Mouse (Mus musculus): ENCODE results near the gene Cbr2. TPM values are rescaled to one million over a fixed set of nuclear protein-coding genes. Genes with fewer than 3 reads are reported as not detected.
A peak's percentile ranks its signal among the peaks of the same experiment; 100 is the strongest.
"Not testable (repeated sequence)": the region's sequence is repeated elsewhere in the genome, so short reads cannot be mapped to it uniquely, and the experiment has no call there.

Gene Cbr2
- total RNA-seq, 4 experiments from 2014 or later: 9.3 to 24.0 (median 12.9) TPM

DNA sequence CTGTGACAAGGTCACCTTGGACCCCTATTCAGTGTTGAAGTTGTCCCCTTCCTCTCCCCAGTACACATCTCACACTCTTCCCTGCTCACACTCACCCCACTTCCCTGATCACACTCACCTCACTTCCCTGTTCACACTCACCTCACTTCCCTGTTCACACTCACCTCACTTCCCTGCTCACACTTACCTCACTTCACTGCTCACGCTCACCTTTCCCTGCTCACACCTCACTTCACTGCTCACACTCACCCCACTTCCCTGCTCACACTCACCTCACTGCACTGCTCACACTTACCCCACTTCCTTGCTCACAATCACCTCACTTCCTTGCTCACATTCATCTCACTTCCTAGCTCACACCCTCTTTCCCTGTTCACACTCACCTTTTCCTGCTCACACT lies 519 bp downstream of the Cbr2 start:
- DNase-seq (ENCODE audit: low spot score): no peak

DNA sequence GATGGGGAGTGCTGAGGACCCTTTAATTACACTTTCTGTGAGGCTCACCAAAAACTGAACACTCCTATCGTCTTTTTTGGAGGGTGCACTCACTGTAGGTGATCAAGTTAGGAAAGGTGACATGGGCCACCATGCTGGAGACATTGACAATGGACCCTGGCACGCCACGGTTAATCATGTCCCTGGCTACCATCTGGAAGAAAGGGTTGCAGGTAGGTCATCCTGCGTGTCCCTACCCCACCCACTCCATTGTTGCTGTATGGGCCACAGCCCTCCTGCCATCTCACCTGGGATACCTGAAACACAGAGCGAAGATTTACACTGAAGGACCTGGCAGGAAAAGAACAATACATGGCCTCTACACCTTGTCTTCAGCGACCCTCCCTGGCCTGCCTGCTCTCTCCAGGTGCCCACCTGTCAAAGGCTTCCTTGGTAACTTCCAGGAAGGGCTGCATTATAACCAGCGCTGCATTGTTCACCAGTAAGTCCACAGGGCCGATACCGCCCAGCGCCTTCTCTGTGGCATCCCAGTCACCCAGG lies 1.5 kb downstream of the Cbr2 start:
- no peak for DNase-seq (ENCODE audit: low spot score)

DNA sequence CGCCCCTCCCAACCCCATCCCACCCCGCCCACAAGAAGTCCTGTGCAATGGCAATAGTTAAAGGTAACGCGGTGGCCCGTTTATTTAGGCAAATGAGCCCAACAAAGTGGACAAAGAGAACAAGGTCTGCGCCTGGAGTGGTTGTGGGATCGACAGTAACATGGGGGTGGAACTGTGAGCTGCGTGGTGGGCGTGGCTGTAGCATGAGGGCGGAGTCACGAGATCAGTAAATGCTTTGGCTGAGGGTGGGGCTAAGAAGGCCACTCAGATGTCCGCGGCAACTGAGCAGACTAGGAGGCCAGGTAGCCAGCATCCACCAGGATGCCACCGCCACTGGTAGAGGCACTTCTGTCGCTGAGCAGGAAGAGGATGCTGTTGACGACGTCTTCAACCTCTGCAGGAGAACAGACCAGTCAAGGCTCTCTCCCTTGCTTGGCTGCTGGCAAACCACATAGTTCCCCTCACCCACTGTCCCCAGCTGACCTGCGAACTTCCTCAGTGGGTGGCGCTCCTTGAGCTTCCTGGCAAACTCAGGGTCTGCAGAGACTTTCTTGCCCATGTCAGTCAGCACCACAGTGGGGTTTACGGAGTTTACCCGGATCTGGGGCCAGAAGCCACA lies 2.4 kb downstream of the Cbr2 start:
- DNase-seq (ENCODE audit: low spot score): not testable (repeated sequence)

DNA sequence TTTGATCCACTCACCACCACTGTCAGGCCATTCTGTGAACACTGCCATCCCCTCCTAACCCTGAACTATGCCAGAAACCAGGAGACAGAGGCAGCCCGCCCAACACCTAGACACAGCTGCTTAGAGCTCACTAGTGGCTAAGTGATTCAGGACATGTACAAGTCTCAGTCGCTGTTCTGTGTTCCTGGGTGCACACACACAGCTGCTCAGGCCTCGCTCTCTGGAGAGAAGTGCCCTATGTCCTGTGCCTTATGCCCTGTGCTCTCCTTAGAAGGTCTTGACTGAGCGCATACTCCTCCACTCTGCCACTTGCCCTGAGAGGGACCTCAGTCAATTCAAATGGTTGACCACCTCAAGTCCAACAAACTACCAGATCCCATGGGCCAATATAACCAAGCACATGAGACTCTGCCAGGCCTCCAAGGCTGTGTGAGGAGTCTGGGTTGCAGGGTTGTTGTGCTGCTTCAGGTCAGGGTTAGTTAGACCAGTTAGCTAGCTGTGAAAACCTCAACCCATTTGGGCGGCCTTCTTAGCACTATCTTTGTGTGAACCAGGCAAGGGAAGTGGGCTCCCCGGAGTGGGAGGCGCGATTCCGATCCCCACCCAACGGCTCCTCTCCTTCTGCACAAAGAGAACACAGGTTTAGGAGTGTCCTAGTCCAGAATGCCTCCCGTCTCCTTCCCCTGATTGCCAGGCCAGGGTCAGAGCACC lies 3.2 kb downstream of the Cbr2 start:
- no peak for DNase-seq (ENCODE audit: low spot score)

DNA sequence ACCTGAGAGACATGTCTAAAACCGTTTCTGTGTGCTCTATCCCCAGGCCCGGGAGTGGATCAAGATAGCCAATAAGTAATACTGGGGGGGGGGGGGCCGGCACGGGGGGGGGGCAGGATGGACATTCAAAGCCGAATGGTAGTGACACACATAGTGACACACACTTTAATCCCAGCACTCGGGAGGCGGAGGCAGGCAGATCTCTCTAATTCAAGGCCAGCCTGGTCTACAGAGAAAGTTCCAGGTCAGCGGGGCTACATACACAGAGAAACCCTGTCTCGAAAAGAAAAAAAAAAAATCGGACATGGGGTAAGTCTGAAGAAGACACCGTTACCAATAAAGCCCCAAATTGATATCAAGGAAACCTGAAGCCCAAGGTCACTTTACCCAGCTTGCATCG lies 4.3 kb downstream of the Cbr2 start:
- no peak for DNase-seq (ENCODE audit: low spot score)

DNA sequence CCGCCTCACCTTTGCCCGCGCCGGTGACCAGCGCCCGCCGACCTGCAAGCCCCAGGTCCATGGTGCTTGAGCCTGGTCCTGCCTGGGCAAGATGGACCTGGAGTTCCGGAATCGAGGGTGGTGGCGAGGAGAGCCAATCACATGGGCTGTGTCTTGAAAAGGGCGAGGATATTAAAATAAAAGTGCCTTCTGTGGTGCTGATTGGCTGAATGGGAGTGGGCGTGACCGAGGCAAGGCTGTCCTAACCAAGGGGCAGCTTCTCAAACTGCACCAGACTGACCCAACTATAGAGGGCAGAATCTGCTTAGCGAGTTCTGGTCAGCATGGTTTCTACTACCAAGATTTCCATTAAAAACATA lies 4.8 kb downstream of the Cbr2 start, which contains the start of gene Dcxr:
TSS of gene Dcxr (minus strand) at position 113 of the 359 bp plus-strand sequence.
- peak; percentile 93 for DNase-seq (ENCODE audit: low spot score)

DNA sequence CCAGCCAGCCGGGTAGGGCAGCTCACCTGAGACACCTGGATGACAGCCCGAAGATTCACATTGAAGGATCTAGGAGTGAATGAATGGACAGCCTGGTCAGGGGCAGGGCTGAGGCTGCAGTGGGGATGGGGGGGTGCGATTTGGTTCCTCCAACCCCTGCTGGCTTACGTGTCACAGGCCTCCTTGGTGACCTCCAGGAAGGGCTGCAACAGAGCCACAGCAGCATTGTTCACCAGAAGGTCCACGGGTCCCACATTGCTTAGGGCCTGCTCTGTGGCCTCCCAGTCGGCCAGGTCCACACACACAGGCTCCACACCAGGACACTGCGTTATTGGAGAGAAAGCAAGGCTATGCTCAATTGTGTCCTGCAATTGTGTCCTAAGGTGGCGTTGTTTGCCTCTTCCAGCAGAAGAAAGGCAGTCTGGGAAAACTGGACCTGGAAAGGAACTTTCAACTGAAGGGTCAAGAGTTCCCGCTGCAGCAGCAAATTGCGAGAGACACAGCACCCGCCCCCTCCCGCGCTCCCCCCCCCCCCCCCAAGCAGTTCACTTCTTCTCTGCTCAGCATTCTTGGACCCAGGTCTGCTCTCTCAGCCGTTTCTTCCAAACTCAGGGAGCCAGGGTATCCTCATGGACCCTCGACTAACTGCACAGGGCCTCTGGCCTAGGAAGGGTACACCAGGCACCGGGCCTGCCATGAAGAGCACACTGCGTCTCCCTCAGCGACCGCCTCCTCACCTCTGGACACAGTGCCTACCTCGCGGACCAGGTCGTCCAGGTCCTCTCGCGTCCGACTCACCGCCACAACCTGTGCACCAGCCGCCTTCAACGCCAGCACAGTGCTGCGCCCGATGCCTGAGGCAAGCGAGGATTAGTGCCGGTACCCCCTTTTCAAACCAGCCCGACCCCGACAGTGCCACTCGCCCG lies 5.4 kb downstream of the Cbr2 start:
- no peak for DNase-seq (ENCODE audit: low spot score)

DNA sequence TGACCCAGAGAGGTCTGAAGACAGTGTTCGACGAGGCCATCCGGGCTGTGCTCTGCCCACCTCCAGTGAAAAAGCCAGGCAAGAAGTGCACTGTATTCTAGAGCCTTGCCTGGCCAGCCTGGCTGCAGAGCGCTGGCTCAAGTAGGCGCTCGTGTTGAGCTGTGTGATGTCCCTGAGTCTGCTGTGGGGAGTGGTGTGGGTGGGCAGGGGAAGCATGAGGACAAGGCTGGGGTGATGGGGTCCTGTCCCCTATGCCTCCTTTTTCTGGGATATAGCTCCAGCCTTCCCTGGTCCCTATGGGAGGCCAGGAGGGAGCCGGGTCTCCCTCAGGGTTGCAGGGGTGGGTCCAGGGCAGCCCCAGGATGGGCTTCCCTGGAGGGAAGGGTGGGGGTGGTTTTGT lies 8.4 kb downstream of the Cbr2 start:
- DNase-seq (ENCODE audit: low spot score): no peak

DNA sequence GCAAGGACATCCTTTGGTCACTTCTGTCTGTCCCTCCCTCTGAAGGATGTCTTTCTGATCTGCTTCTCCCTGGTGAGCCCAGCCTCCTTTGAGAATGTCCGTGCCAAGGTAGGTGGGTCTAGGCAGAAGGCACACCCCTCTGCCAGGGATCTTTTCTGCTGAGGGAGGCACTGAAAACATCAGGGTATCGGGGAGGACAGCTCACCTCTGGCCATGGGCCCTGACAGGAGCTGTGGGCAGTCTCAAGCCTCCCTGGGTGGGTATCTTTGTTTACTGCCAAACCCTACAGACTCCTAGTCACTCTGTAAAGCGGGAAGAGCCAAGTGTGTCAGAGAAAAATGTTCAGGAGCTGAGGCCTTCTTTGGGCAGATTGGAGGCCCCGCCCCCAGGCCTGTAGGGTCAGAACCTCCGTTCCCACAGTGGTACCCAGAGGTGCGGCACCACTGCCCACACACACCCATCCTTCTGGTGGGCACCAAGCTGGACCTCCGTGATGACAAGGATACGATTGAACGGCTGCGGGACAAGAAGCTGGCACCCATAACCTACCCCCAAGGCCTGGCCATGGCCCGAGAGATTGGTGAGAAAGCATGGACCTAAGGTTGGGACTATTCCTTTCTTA lies 9.0 kb downstream of the Cbr2 start:
- no peak for DNase-seq (ENCODE audit: low spot score)

DNA sequence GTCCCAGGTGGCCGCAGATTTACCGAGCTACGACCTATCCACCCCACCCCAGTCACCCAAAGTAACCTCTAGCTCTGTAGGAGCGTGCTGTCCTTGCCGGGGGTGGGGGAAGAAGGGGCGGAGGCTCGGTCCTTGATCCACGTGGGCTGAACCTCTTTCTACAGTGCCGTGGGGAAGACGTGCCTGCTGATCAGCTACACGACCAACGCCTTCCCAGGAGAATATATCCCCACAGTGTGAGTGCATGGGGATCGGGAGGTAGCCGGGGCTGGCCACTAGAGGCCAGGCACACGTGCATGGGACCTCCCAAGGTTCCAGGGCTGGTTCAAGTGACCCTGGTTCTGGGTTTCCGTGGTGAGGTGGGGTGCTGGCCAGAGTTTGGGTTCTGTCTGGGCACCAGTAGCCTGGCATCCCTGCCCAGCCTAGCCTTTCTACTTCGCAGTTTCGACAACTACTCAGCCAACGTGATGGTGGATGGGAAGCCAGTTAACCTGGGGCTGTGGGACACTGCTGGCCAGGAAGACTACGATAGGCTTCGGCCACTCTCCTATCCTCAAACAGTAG lies 9.8 kb downstream of the Cbr2 start:
- no peak for DNase-seq (ENCODE audit: low spot score)

DNA sequence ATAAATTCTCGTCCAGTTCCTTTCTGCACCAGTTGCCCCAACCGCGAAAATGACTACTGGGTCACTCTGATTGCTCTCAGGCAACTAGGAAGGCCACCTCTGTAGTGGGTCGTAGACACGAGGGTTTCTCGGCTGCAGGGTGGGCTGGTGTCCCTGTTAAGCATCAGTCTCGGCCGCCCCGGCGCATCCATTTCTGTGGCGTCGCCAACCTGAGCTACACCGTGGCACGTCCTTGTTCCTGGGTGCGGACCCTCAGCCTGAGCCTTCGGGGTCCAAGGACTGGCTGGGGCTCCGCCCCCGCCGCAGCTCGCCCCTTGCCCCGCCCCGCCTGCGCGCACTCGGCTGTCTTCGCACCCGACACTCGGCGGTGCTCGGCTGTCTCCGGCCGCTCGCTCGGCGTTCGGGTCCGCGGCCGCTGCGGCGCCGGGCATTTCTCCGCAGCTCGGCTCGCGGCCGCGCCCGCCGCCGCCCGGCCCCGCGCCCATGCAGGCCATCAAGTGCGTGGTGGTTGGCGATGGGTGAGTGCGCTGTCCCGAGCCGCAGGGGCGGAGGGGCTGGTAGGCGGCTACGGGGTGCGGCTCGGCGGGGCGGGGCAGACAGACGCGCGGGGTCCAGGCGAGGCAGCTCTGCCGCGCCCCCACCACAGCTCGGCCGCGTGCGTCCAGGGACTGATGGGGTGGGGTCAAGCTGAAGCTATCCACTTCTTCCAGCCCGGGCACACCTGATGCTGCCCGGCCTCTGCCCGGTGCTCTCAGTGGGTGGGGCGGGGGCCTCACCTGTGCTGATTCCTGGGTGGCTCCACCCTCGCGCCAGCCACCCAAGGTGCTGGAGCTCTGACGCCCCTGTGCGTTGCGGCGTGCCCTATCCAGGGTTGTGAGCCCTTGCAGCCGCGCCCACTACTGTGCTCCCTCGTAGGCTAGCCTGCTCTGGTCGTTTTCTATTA lies 10.5 kb downstream of the Cbr2 start, which contains the start of gene Rac3:
TSS of gene Rac3 (plus strand) at position 347 of the 943 bp plus-strand sequence.
- DNase-seq (ENCODE audit: low spot score): no peak

DNA sequence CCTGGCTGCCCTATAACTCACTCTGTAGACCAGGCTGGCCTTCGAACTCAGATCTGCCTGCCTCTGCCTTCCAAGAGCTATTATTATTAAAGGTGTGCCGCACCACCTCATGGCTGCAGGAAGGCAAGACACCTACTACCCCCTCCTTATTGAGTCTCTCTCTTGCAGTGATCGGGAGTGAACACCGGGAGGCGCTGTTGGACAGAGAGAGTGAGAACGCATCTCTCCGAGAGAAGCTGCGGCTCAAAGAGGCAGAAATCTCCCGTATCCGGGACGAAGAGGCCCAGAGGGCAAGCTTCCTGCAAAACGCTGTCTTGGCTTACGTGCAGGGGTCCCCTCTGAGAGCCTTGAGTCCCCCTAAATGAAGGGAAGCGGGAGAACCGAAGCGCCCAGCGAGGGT lies 11.5 kb downstream of the Cbr2 start:
- peak; percentile 87 for DNase-seq (ENCODE audit: low spot score)

DNA sequence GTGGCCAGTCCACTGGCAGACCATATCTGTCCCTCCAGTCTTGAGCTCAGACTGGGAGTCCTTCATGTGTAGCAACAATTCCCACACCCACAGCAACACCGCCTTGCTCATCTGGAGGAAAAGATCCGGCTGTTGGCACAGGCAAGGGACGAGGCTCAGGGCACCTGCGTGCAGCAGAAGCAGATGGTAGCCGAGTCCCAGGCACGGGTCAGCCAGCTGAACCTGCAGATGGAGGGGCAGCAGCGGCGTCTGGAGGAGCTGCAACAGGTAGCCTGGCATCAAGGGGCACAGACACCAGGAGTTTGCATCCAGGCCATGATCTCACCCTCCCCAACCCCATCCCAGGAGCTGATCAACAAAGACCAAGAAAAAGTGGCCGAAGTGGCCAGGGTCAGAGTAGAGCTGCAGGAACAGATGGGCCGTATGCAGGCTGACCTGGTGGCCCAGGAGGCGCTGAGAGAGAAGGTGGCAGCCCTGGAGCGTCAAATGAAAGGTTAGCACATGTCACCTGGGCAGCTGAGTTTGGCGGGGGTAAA lies 12.0 kb downstream of the Cbr2 start:
- no peak for DNase-seq (ENCODE audit: low spot score)

DNA sequence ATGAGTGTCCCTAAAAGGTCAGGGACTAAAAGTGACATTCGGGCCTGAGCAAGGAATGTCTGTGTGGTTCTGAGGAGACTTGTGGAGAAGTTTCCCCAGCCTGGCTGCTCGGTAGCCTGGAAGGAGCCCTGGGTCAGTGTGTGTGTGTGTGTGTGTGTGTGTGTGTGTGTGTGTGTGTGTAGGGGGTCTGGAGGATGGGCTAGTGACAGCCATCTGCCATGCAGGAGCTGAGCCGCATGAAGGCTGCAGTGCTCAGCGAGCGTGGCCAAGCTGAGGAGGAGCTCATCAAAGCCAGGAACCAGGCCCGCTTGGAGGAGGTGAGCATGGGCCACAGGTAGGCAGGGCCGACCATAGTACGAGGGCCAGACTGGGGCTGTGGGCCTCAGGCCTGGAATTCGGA lies 12.7 kb downstream of the Cbr2 start:
- DNase-seq (ENCODE audit: low spot score): no peak

DNA sequence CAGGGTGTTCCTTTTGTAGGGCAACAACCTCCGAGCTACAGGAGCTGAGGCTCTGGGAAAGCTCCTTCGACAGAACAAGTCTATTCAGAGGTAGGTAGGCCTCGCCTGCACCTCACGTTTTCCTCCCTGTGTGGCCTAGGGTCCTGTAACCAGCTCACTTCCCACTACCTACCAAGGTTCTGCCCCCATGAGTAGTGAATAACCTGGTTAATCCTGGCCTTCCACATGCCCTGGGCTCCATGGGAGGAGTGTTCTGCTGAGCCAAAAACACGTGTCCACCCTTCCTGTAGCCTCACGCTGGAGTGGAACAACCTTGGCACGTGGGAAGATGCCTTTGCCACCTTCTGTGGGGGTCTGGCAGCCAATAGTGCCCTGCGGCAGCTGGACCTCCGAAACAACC lies 16.8 kb downstream of the Cbr2 start:
- no peak for DNase-seq (ENCODE audit: low spot score)

DNA sequence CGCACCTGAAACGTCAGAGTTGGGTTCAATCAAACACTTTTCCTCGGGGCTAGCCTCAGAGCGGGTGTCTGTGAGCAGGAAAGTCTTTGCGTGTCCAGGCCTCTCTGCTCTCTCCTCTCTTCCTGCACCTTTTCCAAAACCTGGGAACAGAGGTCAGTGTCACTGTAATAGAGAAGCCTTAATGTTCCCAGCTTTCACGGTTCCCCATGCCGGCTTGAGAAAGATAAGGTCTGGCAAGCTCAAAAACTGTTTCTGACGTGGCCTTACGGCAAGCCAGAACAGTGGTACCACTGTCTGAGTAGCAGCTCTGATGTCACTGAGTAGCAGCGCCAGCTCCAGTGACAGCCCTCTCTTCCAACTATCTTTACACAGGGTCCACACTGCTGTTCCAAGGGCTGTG lies 17.4 kb downstream of the Cbr2 start:
- no peak for DNase-seq (ENCODE audit: low spot score)

DNA sequence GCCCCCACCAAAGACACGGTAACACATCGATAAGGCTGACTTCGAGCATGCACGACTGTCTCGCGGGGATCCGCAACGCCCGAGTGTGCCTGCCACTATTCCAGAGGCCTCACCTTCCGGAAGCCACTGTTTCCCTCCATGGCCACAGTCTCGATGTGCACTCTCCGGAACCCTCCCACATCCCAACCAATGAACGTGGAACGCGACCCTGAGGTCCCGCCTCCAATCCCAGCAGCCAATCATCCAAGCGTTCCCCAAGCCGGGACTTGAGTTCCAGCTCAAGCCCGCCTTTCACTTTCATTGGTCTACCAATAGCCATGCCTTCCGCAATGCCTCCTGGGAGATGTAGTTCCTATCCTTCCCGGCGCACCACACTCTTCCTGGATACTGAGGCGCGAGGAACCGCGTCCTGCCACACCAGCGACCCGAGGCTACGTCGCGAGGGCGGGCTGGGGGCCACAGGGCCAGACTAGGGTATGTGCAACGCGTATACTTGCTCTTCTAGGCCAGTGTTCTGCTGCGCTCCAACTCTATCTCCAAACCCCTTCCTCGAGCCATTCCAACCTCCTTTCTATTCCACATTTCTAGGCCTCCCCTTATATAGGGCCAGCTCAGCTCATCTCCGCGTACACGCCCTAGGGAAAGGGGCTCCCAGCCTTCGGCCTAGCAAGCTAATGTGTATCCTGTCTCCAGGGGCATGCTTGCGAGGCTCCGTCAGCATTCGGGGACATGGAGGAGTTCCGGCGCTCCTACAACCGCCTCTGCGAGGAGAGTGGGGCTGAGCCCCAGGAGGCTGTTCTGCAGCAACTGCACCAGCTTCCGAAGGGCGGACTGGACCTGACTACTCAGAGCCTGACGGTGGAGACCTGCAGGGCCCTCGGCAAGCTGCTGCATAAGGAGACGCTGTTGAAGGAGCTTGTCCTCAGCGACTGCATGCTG lies 18.1 kb downstream of the Cbr2 start, which contains the start of the genes Cenpx and Lrrc45:
TSS of gene Cenpx (minus strand) at position 159 of the 939 bp plus-strand sequence.
TSS of gene Lrrc45 (plus strand) at position 346 of the 939 bp plus-strand sequence.
- DNase-seq (ENCODE audit: low spot score): peak; percentile 98

DNA sequence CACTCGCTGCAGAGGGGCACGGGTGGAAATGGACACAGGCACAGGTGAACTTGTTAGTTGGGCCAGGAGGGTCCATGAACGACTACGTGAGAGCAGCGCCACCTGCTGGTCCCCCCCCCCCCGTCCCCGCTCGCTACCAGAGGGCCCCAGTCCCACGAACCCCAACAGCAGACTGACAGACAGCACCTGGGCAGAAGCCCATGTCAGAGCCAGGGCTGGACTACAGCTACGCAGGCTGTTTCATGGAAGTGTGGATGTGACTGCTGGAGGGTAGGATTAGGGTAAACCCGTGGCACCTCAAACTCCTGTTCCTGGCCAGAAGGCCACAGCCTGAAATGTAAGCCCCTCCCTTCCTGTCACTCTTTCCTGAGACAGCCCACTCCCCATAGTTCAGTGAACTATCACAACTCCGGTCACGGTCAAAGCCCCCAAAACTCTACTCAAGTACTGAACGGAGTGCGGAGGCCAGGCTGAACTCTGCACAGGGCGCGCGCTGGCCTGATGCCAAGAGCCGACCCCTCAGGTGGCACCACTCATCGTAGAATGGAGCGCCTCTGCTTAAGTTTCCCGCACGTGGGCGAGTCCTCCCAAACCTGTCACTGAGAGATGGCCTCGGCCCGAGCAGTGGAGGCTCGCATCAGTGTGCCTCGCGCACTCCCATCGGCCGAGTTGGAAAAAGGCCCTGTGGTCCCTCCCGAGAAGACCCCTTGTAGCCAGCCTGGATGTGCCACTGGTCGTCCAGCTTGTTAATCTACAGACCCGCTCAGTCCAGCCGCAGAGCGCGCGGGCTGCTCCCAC lies 18.9 kb downstream of the Cbr2 start:
- peak; percentile 35 for DNase-seq (ENCODE audit: low spot score)

Data from heart, adult 8-10 months (tissue).